Mouse (Mus musculus): ENCODE measurements at regions not wholly inside any gene's neighbourhood (a gene's known extent, or its start where the extent isn't known, plus 50 kb on each side); places are given as distances from the start of the nearest gene placed in this dataset.
A peak's percentile ranks its signal among the peaks of the same experiment; 100 is the strongest.

DNA sequence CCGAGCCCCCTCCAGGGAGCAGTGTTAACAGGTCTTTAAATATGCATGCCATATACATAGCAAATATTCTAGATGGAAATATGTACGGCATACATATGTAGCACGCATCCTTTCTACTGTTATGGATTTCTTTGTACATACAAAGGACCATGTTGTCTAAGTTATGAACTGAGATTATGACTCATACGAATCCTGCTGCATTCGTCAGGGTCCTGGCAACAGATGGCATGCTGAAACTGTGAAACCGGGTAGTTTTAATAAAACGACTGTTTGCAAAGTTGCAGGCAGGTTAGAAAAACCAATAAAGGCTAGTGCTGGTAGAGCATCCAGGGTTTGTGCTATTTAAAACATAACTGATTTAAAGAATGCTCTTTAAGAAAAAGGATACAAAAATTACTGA lies 88.8 kb upstream of the Tlk1 start:
- H3K4me3 ChIP-seq (ENCODE audit: low read depth, low read length) = no peak overlapping the region
- no peak overlapping the region for H3K4me2 ChIP-seq (ENCODE audit: low read length)
- H3K9me3 ChIP-seq (ENCODE audit: control insufficient read depth, low read length) = no peaks in the 10 kb centered on the region
- no peak for ATAC-seq (replicated peaks; ENCODE audit: low FRiP score, low TSS enrichment, low read depth)
- no peak for DNase-seq (ENCODE audit: low spot score)
- H3K9ac ChIP-seq (ENCODE audit: low read length) = no peak overlapping the region
- no peaks in the 10 kb centered on the region for H3K36me3 ChIP-seq (ENCODE audit: control insufficient read depth, insufficient read depth, low read length)
- 80% methylated on average over 7 of the region's 7 CpGs for WGBS
- no peaks in the 10 kb centered on the region for H3K27me3 ChIP-seq (replicated peaks; ENCODE audit: control insufficient read depth, insufficient read depth, low read length)
- no peaks in the 10 kb centered on the region for H3K4me1 ChIP-seq (replicated peaks; ENCODE audit: control insufficient read depth, insufficient read depth, low read length)
- no peak overlapping the region for H3K27ac ChIP-seq (ENCODE audit: low read depth)

DNA sequence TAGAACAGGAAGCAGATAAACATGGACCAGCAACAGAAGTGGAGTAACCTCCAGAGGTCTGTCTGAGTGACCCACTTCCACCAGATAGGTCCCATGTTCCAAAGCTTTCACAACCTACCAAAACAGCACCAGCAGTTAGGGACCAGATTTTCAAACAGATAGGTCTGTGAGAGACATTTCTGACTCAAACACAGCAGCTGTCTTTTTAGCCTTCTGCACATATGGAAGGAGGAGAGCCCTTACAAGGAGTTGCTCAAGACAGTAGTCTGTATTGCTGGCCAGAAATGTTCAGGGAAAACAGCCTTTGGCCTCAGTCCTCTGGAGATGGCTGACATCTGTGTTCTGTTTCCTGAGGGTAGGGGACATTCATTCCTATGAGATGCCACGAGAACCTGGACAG lies 83.9 kb upstream of the Tlk1 start:
- WGBS = 87% methylated on average over 1 of the region's 1 CpGs
- no peak for ATAC-seq (replicated peaks; ENCODE audit: low FRiP score, low TSS enrichment, low read depth)

DNA sequence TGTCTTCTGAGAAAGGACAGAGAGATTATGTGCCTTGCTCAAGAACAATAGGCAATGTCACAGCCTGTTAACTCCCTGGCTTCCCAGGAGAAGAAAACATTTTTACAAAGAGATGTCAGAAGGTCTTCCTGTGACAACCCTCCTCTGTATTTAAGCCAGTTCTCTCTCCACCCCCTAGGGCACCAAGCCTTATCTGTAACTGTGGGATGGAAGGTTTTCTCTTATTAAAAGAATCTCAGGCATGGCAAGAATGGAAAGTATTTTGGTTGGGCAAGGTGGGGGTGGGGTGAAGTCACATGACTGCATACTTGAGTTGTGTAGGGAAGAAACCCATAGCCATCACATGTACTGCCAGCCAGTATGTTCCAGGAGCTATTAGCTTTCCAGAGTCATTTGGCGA lies 83.1 kb upstream of the Tlk1 start:
- 78% methylated on average over 1 of the region's 1 CpGs for WGBS
- no peaks in the 10 kb centered on the region for H3K9me3 ChIP-seq (ENCODE audit: control insufficient read depth, low read length)

More for the DNA sequence above, 83.9 kb upstream of the Tlk1 start:
- Histone ChIP-seq H3K9me3 (ENCODE audit: control insufficient read depth, low read length) (no peaks in the 10 kb centered on the region), H3K4me2 (ENCODE audit: low read length) (no peak overlapping the region), H3K4me1 (replicated peaks; ENCODE audit: control insufficient read depth, insufficient read depth, low read length) (peaks cover 5% of the 10 kb centered on the region), H3K9ac (ENCODE audit: low read length) (no peak overlapping the region), H3K36me3 (ENCODE audit: control insufficient read depth, insufficient read depth, low read length) (no peaks in the 10 kb centered on the region), H3K27me3 (replicated peaks; ENCODE audit: control insufficient read depth, insufficient read depth, low read length) (no peaks in the 10 kb centered on the region), H3K4me3 (ENCODE audit: low read depth, low read length) (no peak overlapping the region), H3K27ac (ENCODE audit: low read depth) (no peak overlapping the region)
- DNase-seq (ENCODE audit: low spot score) = no peak

DNA sequence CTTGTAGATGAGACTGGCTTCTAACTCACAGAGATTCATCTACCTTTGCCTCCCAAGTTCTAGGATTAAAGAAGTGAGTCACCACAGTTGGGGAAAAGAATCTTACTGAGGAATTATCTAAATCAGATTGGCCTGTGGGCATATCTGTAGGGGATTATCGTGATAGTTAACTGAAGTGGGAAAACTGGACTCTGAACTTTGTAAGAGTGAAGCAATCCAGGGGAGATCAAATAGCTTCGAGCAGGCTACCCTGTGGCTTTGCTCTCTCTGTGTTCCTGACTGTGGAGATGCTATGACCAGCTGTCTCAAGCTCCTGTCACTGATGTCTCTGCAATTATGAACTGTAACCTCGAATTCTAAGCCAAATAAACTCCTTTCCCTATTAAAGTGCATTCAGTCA lies 80.7 kb upstream of the Tlk1 start:
- Histone ChIP-seq H3K36me3 (ENCODE audit: control insufficient read depth, insufficient read depth, low read length) (no peaks in the 10 kb centered on the region), H3K4me2 (ENCODE audit: low read length) (no peak overlapping the region), H3K27ac (ENCODE audit: low read depth) (no peak overlapping the region), H3K4me1 (replicated peaks; ENCODE audit: control insufficient read depth, insufficient read depth, low read length) (peaks cover 7% of the 10 kb centered on the region), H3K9me3 (ENCODE audit: control insufficient read depth, low read length) (no peaks in the 10 kb centered on the region), H3K27me3 (replicated peaks; ENCODE audit: control insufficient read depth, insufficient read depth, low read length) (no peaks in the 10 kb centered on the region), H3K4me3 (ENCODE audit: low read depth, low read length) (no peak overlapping the region), H3K9ac (ENCODE audit: low read length) (no peak overlapping the region)
- ATAC-seq (replicated peaks; ENCODE audit: low FRiP score, low TSS enrichment, low read depth) (no peak), DNase-seq (ENCODE audit: low spot score) (no peak)
- WGBS = 57% methylated on average over 3 of the region's 3 CpGs

More for the DNA sequence above, 83.1 kb upstream of the Tlk1 start:
- Histone ChIP-seq H3K9ac (ENCODE audit: low read length) (no peak overlapping the region), H3K4me2 (ENCODE audit: low read length) (no peak overlapping the region), H3K36me3 (ENCODE audit: control insufficient read depth, insufficient read depth, low read length) (no peaks in the 10 kb centered on the region), H3K4me1 (replicated peaks; ENCODE audit: control insufficient read depth, insufficient read depth, low read length) (peaks cover 5% of the 10 kb centered on the region), H3K4me3 (ENCODE audit: low read depth, low read length) (no peak overlapping the region), H3K27me3 (replicated peaks; ENCODE audit: control insufficient read depth, insufficient read depth, low read length) (no peaks in the 10 kb centered on the region), H3K27ac (ENCODE audit: low read depth) (no peak overlapping the region)
- 0 out of 2 replicates have a peak, but pooled peaks have one; percentile 8 for ATAC-seq (replicated peaks; ENCODE audit: low FRiP score, low TSS enrichment, low read depth)
- no peak for DNase-seq (ENCODE audit: low spot score)

DNA sequence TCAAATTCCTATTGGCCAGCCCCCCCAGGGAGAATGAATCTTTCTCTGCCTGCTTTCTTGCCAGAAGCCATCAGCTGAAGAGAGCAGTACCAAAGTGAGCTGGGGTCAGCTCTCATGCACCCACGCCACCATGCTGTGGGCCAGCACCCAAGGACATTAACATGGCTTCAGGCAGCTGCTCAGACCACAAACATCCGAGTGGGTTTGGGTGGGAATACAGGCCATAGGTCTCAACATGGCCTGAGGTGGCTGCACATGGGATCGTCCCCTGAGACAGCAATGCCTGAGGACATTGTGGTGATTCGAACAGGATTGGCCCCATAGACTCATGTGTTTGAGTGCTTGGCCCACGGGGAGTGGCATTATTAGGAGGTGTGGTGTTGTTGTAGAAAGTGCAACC lies 78.9 kb upstream of the Tlk1 start:
- peaks cover 11% of the 10 kb centered on the region for H3K4me1 ChIP-seq (replicated peaks; ENCODE audit: control insufficient read depth, insufficient read depth, low read length)
- no peak overlapping the region for H3K4me2 ChIP-seq (ENCODE audit: low read length)
- no peak overlapping the region for H3K4me3 ChIP-seq (ENCODE audit: low read depth, low read length)
- no peaks in the 10 kb centered on the region for H3K9me3 ChIP-seq (ENCODE audit: control insufficient read depth, low read length)
- 97% methylated on average over 5 of the region's 5 CpGs for WGBS
- no peaks in the 10 kb centered on the region for H3K36me3 ChIP-seq (ENCODE audit: control insufficient read depth, insufficient read depth, low read length)
- ATAC-seq (replicated peaks; ENCODE audit: low FRiP score, low TSS enrichment, low read depth) (no peak), DNase-seq (ENCODE audit: low spot score) (no peak)
- no peaks in the 10 kb centered on the region for H3K27me3 ChIP-seq (replicated peaks; ENCODE audit: control insufficient read depth, insufficient read depth, low read length)
- no peak overlapping the region for H3K27ac ChIP-seq (ENCODE audit: low read depth)
- no peak overlapping the region for H3K9ac ChIP-seq (ENCODE audit: low read length)

DNA sequence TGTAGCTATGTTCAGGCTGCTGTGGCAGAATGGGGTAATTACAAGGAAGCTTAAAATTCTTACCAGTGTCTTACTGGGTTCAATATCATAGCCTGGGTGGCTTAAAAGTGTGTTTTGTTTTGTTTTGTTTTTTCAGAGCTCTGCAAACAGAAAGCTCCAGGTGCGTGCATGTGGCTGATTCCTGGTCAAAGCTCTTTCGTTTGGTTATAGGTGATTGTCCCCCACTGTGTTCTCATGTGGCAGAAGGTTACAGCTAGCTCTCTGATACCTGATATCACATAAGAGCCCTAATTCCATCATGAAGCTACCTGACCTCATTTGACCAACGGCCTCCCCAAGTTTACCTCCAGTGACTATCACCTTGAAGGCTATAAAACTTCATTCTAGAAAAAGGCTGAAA lies 76.7 kb upstream of the Tlk1 start:
- DNase-seq (ENCODE audit: low spot score) (no peak), ATAC-seq (replicated peaks; ENCODE audit: low FRiP score, low TSS enrichment, low read depth) (no peak)
- H3K4me2 ChIP-seq (ENCODE audit: low read length) = no peak overlapping the region

DNA sequence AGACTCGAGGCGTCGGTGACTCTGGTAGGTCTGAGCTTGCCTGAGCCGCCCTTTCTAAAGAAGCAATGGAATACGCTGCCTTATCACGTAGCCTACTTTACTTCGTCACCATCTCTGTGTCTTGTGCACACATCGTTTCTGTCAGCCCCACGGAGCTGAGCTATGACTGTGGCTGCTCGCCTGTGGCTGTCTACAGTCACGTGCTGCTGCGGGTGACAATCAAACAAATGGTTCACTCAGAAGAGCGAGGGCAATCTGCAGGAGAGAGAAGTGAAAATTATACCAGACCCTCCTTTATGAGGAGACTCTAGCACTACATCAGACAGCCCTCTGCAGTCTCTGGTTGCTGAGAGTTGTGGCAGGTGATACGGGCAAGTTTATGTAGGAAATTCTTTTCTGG lies 76.0 kb upstream of the Tlk1 start:
- Histone ChIP-seq H3K9me3 (ENCODE audit: control insufficient read depth, low read length) (no peaks in the 10 kb centered on the region), H3K27me3 (replicated peaks; ENCODE audit: control insufficient read depth, insufficient read depth, low read length) (no peaks in the 10 kb centered on the region), H3K4me3 (ENCODE audit: low read depth, low read length) (peak overlapping the region; percentile 0; the same call in 1 of the 2 replicates), H3K36me3 (ENCODE audit: control insufficient read depth, insufficient read depth, low read length) (no peaks in the 10 kb centered on the region), H3K4me2 (ENCODE audit: low read length) (peak overlapping the region; percentile 46), H3K27ac (ENCODE audit: low read depth) (peak overlapping the region; percentile 35; the same call in 1 of the 2 replicates), H3K4me1 (replicated peaks; ENCODE audit: control insufficient read depth, insufficient read depth, low read length) (peaks cover 6% of the 10 kb centered on the region; the same call in 1 of the 2 replicates), H3K9ac (ENCODE audit: low read length) (no peak overlapping the region)
- 13% methylated on average over 14 of the region's 14 CpGs for WGBS
- DNase-seq (ENCODE audit: low spot score) (peak; percentile 68), ATAC-seq (replicated peaks; ENCODE audit: low FRiP score, low TSS enrichment, low read depth) (peak; percentile 72)

More for the DNA sequence above, 76.7 kb upstream of the Tlk1 start:
- peaks cover 6% of the 10 kb centered on the region; the same call in 1 of the 2 replicates for H3K4me1 ChIP-seq (replicated peaks; ENCODE audit: control insufficient read depth, insufficient read depth, low read length)
- no peak overlapping the region for H3K27ac ChIP-seq (ENCODE audit: low read depth)
- 56% methylated on average over 3 of the region's 3 CpGs for WGBS
- H3K27me3 ChIP-seq (replicated peaks; ENCODE audit: control insufficient read depth, insufficient read depth, low read length) = no peaks in the 10 kb centered on the region
- H3K9me3 ChIP-seq (ENCODE audit: control insufficient read depth, low read length) = no peaks in the 10 kb centered on the region
- H3K9ac ChIP-seq (ENCODE audit: low read length) = no peak overlapping the region
- no peaks in the 10 kb centered on the region for H3K36me3 ChIP-seq (ENCODE audit: control insufficient read depth, insufficient read depth, low read length)
- no peak overlapping the region for H3K4me3 ChIP-seq (ENCODE audit: low read depth, low read length)

DNA sequence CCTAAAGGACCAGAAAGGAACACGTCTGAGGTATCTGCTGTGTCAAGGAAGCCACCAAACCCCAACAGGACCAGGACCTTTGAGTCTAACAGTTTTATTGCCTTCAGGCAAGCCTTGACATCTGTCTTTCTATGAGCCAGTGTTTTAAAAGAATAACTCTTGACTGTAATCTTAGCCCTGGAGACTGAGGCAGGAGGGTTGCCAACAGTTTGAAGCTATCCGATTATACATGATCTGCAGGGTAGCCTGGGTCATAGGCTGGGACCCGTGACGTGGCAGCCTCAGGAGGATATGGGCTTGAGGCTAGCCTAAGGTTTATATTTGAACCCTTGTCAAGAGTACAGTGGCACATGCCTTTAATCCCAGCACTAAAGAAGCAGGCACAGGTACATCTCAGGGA lies 73.5 kb upstream of the Tlk1 start:
- no peak for ATAC-seq (replicated peaks; ENCODE audit: low FRiP score, low TSS enrichment, low read depth)

DNA sequence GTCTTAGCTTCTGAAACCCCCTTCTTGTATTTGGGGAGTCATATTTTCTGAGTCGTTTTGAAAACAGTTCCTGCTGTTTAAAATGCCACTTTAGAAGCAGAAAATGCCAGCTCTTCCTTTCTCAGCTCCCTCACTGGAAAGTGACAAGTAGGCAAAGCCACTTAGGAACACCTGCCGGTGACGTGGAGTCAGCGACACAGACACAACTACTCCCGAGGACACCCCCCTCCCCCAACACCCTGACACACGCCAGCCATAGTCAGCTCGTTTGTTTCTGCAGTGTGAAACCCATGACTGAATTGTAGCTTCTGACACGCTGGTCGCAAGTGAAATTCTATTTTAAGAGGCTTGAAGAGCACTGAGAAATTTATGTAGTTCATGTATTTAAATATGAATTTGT lies 72.9 kb upstream of the Tlk1 start:
- Histone ChIP-seq H3K27me3 (replicated peaks; ENCODE audit: control insufficient read depth, insufficient read depth, low read length) (no peaks in the 10 kb centered on the region), H3K4me2 (ENCODE audit: low read length) (no peak overlapping the region), H3K4me3 (ENCODE audit: low read depth, low read length) (no peak overlapping the region), H3K4me1 (replicated peaks; ENCODE audit: control insufficient read depth, insufficient read depth, low read length) (peaks cover 6% of the 10 kb centered on the region; the same call in 1 of the 2 replicates), H3K36me3 (ENCODE audit: control insufficient read depth, insufficient read depth, low read length) (no peaks in the 10 kb centered on the region), H3K27ac (ENCODE audit: low read depth) (no peak overlapping the region), H3K9me3 (ENCODE audit: control insufficient read depth, low read length) (no peaks in the 10 kb centered on the region), H3K9ac (ENCODE audit: low read length) (no peak overlapping the region)
- ATAC-seq (replicated peaks; ENCODE audit: low FRiP score, low TSS enrichment, low read depth) (no peak), DNase-seq (ENCODE audit: low spot score) (no peak)
- WGBS = 75% methylated on average over 9 of the region's 9 CpGs

More for the DNA sequence above, 73.5 kb upstream of the Tlk1 start:
- no peak overlapping the region for H3K27ac ChIP-seq (ENCODE audit: low read depth)
- DNase-seq (ENCODE audit: low spot score) = no peak
- 86% methylated on average over 4 of the region's 4 CpGs for WGBS
- no peak overlapping the region for H3K4me3 ChIP-seq (ENCODE audit: low read depth, low read length)
- no peaks in the 10 kb centered on the region for H3K27me3 ChIP-seq (replicated peaks; ENCODE audit: control insufficient read depth, insufficient read depth, low read length)
- no peaks in the 10 kb centered on the region for H3K36me3 ChIP-seq (ENCODE audit: control insufficient read depth, insufficient read depth, low read length)
- H3K9ac ChIP-seq (ENCODE audit: low read length) = no peak overlapping the region
- peaks cover 6% of the 10 kb centered on the region; the same call in 1 of the 2 replicates for H3K4me1 ChIP-seq (replicated peaks; ENCODE audit: control insufficient read depth, insufficient read depth, low read length)
- H3K4me2 ChIP-seq (ENCODE audit: low read length) = no peak overlapping the region
- no peaks in the 10 kb centered on the region for H3K9me3 ChIP-seq (ENCODE audit: control insufficient read depth, low read length)

All from intestine, embryonic 14.5 days (tissue).